Mouse (Mus musculus): ENCODE measurements around the gene Dram2. TPM values are rescaled to one million over a fixed set of nuclear protein-coding genes. Genes with fewer than 3 reads are reported as not detected.

Dram2 gene
- polyA plus RNA-seq, 1 experiment from 2014 or later, result 59.7 TPM

GRCm38 (mm10) chr3:106544721-106545316 is 2.8 kb upstream of the Dram2 start:
- H3K36me3 ChIP-seq (ENCODE audit: control insufficient read depth, insufficient read depth, low read length), result no peaks in the 10 kb centered on the region
- H3K9me3 ChIP-seq (replicated peaks; ENCODE audit: control insufficient read depth, low read length), result no peaks in the 10 kb centered on the region
- H3K4me3 ChIP-seq (ENCODE audit: low read depth, low read length), result no peak overlapping the region
- WGBS (ENCODE audit: insufficient replicate concordance), result 78% methylated on average over 8 of the region's 8 CpGs
- H3K9ac ChIP-seq (ENCODE audit: low read depth, low read length), result no peak overlapping the region
- no peak for ATAC-seq (replicated peaks; ENCODE audit: insufficient number of reproducible peaks, low FRiP score, low TSS enrichment)
- H3K4me2 ChIP-seq, result no peak overlapping the region; the same call in 1 of the 2 replicates
- no peaks in the 10 kb centered on the region for H3K27me3 ChIP-seq (ENCODE audit: control insufficient read depth, insufficient read depth, low read length)
- no peak overlapping the region for H3K27ac ChIP-seq (ENCODE audit: low read depth, low read length)
- peaks cover 9% of the 10 kb centered on the region; the same call in 1 of the 2 replicates for H3K4me1 ChIP-seq (ENCODE audit: control insufficient read depth, insufficient read depth, low read length)

GRCm38 (mm10) chr3:106547924-106548539 is 434 bp downstream of the Dram2 start:
- Histone ChIP-seq H3K4me3 (ENCODE audit: low read depth, low read length) (peak overlapping the region; percentile 77), H3K4me2 (peak overlapping the region; percentile 60), H3K4me1 (ENCODE audit: control insufficient read depth, insufficient read depth, low read length) (peaks cover 9% of the 10 kb centered on the region; the same call in 1 of the 2 replicates), H3K9me3 (replicated peaks; ENCODE audit: control insufficient read depth, low read length) (no peaks in the 10 kb centered on the region), H3K27me3 (ENCODE audit: control insufficient read depth, insufficient read depth, low read length) (no peaks in the 10 kb centered on the region), H3K36me3 (ENCODE audit: control insufficient read depth, insufficient read depth, low read length) (no peaks in the 10 kb centered on the region; the same call in 1 of the 2 replicates), H3K9ac (ENCODE audit: low read depth, low read length) (peak overlapping the region; percentile 94), H3K27ac (ENCODE audit: low read depth, low read length) (peak overlapping the region; percentile 98)
- under 1% methylated on average over 27 of the region's 27 CpGs for WGBS (ENCODE audit: insufficient replicate concordance)
- ATAC-seq (replicated peaks; ENCODE audit: insufficient number of reproducible peaks, low FRiP score, low TSS enrichment), result peak; percentile 35

DNA sequence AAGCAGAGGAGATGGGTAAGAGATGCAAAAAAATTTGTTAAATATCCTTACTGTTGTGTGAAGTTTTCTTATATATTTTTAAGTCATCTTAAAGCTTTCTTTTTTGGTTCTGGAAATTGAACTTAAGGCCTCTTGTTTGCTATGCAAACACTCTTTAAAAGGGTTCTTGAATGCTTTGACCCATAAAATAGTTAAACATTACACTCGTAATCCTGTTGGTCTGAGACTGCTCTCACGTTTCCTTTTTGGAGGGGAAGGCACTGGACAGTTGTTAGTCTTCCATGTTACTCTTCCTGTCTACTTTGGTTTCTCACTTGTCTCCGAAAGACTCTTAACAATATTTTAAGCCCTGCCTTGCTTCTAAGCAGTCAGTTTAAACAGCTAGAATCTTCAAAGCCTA is 1.4 kb downstream of the Dram2 start:
- Histone ChIP-seq H3K4me3 (ENCODE audit: low read depth, low read length) (no peak overlapping the region), H3K9ac (ENCODE audit: low read depth, low read length) (no peak overlapping the region)

DNA sequence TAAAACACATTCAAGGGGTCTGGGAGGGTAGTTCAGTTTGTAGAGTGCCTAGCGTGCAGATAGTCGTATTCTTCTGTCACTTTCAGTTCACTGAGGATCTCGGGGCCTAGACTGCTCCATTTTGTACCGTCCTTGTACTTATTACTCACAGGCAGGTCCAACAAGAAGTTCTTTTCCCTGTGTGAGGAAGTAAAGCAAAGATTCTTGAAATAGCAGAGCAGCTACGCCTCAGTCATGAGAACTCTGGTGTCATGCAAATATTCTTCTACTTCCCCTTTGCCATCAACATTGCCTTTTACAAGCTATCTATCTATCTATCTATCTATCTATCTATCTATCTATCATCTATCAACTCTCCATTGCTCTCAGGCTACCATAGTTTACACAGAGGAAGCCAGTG is 5.8 kb downstream of the Dram2 start:
- Histone ChIP-seq H3K4me2 (no peak overlapping the region), H3K4me1 (ENCODE audit: control insufficient read depth, insufficient read depth, low read length) (no peaks in the 10 kb centered on the region), H3K9me3 (replicated peaks; ENCODE audit: control insufficient read depth, low read length) (no peaks in the 10 kb centered on the region), H3K27me3 (ENCODE audit: control insufficient read depth, insufficient read depth, low read length) (no peaks in the 10 kb centered on the region), H3K4me3 (ENCODE audit: low read depth, low read length) (no peak overlapping the region), H3K36me3 (ENCODE audit: control insufficient read depth, insufficient read depth, low read length) (no peaks in the 10 kb centered on the region; the same call in none of the 2 replicates), H3K27ac (ENCODE audit: low read depth, low read length) (no peak overlapping the region), H3K9ac (ENCODE audit: low read depth, low read length) (no peak overlapping the region)
- ATAC-seq (replicated peaks; ENCODE audit: insufficient number of reproducible peaks, low FRiP score, low TSS enrichment), result no peak
- WGBS (ENCODE audit: insufficient replicate concordance), result 92% methylated on average over 5 of the region's 5 CpGs

More for the DNA sequence above, 1.4 kb downstream of the Dram2 start:
- H3K36me3 ChIP-seq (ENCODE audit: control insufficient read depth, insufficient read depth, low read length), result no peaks in the 10 kb centered on the region; the same call in 1 of the 2 replicates
- WGBS (ENCODE audit: insufficient replicate concordance), result 45% methylated on average over 3 of the region's 3 CpGs
- peaks cover 9% of the 10 kb centered on the region; the same call in 1 of the 2 replicates for H3K4me1 ChIP-seq (ENCODE audit: control insufficient read depth, insufficient read depth, low read length)
- H3K9me3 ChIP-seq (replicated peaks; ENCODE audit: control insufficient read depth, low read length), result no peaks in the 10 kb centered on the region
- H3K27me3 ChIP-seq (ENCODE audit: control insufficient read depth, insufficient read depth, low read length), result no peaks in the 10 kb centered on the region
- peak overlapping the region; percentile 60 for H3K4me2 ChIP-seq
- no peak for ATAC-seq (replicated peaks; ENCODE audit: insufficient number of reproducible peaks, low FRiP score, low TSS enrichment)
- H3K27ac ChIP-seq (ENCODE audit: low read depth, low read length), result no peak overlapping the region

DNA sequence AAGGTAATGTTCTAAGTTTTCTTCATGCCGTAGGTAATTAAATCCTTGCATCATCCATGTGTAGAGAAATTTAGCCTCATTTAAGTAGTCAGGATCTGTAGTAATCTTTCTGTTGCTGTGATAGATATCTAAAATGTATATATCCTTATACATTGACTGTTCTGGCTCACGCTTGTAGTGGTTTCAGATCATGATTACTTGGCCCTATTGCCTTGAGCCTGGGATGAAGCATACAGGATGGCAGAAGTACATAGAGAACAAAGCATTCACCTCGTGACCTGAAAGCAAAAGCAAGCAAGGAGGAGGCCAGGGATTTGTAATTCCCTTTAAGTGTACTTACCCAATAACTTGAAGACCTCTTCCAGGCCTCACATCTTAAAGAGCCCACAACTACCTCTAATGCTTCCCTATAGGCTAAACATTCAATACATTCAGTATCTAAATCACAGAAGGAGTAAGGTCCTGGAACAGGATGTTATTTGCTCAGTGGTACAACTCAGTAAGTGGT is 8.2 kb downstream of the Dram2 start:
- ATAC-seq (replicated peaks; ENCODE audit: insufficient number of reproducible peaks, low FRiP score, low TSS enrichment), result no peak
- WGBS (ENCODE audit: insufficient replicate concordance), result 85% methylated on average over 3 of the region's 3 CpGs

GRCm38 (mm10) chr3:106558271-106558670 is 10.7 kb downstream of the Dram2 start:
- H3K36me3 ChIP-seq (ENCODE audit: control insufficient read depth, insufficient read depth, low read length), result peaks cover 2% of the 10 kb centered on the region; the same call in 1 of the 2 replicates
- H3K9me3 ChIP-seq (replicated peaks; ENCODE audit: control insufficient read depth, low read length), result no peaks in the 10 kb centered on the region
- no peaks in the 10 kb centered on the region for H3K4me1 ChIP-seq (ENCODE audit: control insufficient read depth, insufficient read depth, low read length)
- H3K4me3 ChIP-seq (ENCODE audit: low read depth, low read length), result no peak overlapping the region
- no peak overlapping the region for H3K27ac ChIP-seq (ENCODE audit: low read depth, low read length)
- ATAC-seq (replicated peaks; ENCODE audit: insufficient number of reproducible peaks, low FRiP score, low TSS enrichment), result no peak
- H3K4me2 ChIP-seq, result no peak overlapping the region
- no peak overlapping the region for H3K9ac ChIP-seq (ENCODE audit: low read depth, low read length)
- no peaks in the 10 kb centered on the region for H3K27me3 ChIP-seq (ENCODE audit: control insufficient read depth, insufficient read depth, low read length)

More for the DNA sequence above, 8.2 kb downstream of the Dram2 start:
- H3K4me2 ChIP-seq, result no peak overlapping the region
- H3K27ac ChIP-seq (ENCODE audit: low read depth, low read length), result no peak overlapping the region
- no peaks in the 10 kb centered on the region for H3K4me1 ChIP-seq (ENCODE audit: control insufficient read depth, insufficient read depth, low read length)
- no peak overlapping the region for H3K4me3 ChIP-seq (ENCODE audit: low read depth, low read length)
- peaks cover 2% of the 10 kb centered on the region for H3K36me3 ChIP-seq (ENCODE audit: control insufficient read depth, insufficient read depth, low read length)
- H3K27me3 ChIP-seq (ENCODE audit: control insufficient read depth, insufficient read depth, low read length), result no peaks in the 10 kb centered on the region
- H3K9me3 ChIP-seq (replicated peaks; ENCODE audit: control insufficient read depth, low read length), result no peaks in the 10 kb centered on the region
- no peak overlapping the region for H3K9ac ChIP-seq (ENCODE audit: low read depth, low read length)

- Histone ChIP-seq H3K36me3 (ENCODE audit: control insufficient read depth, insufficient read depth, low read length) (0 out of 2 replicates have a peak, but pooled peaks cover 3% of the 10 kb centered on the region), H3K4me1 (ENCODE audit: control insufficient read depth, insufficient read depth, low read length) (no peaks in the 10 kb centered on the region), H3K9me3 (replicated peaks; ENCODE audit: control insufficient read depth, low read length) (no peaks in the 10 kb centered on the region), H3K4me3 (ENCODE audit: low read depth, low read length) (no peak overlapping the region), H3K4me2 (no peak overlapping the region), H3K27ac (ENCODE audit: low read depth, low read length) (no peak overlapping the region), H3K27me3 (ENCODE audit: control insufficient read depth, insufficient read depth, low read length) (no peaks in the 10 kb centered on the region), H3K9ac (ENCODE audit: low read depth, low read length) (no peak overlapping the region)
- ATAC-seq (replicated peaks; ENCODE audit: insufficient number of reproducible peaks, low FRiP score, low TSS enrichment), result no peak
- WGBS (ENCODE audit: insufficient replicate concordance), result 84% methylated on average over 3 of the region's 3 CpGs
Measured at GRCm38 (mm10) chr3:106565876-106566275, 18.3 kb downstream of the Dram2 start.

DNA sequence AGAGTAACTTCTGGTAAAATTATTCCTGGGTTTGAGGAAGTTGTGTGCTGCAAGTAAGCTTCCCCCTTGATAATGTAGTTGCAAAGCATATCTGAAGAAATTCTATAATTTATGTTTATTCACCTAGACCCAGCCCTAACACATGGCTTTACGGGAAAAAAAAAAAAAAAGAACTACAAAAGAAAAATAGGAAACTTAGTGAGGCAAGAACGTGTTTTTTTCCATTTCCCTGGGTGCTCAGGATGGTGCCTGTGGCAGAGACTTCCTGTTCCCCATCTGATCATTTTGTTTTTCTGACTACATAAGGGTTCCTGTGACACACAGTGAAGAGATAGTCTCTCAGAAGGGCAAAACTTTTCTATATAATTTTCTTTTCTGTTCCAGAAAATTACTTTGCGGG is 25.6 kb downstream of the Dram2 start:
- no peak for ATAC-seq (replicated peaks; ENCODE audit: insufficient number of reproducible peaks, low FRiP score, low TSS enrichment)
- Histone ChIP-seq H3K4me3 (ENCODE audit: low read depth, low read length) (no peak overlapping the region), H3K9ac (ENCODE audit: low read depth, low read length) (no peak overlapping the region), H3K27me3 (ENCODE audit: control insufficient read depth, insufficient read depth, low read length) (no peaks in the 10 kb centered on the region), H3K9me3 (replicated peaks; ENCODE audit: control insufficient read depth, low read length) (no peaks in the 10 kb centered on the region), H3K4me2 (no peak overlapping the region), H3K4me1 (ENCODE audit: control insufficient read depth, insufficient read depth, low read length) (no peaks in the 10 kb centered on the region), H3K27ac (ENCODE audit: low read depth, low read length) (no peak overlapping the region), H3K36me3 (ENCODE audit: control insufficient read depth, insufficient read depth, low read length) (no peaks in the 10 kb centered on the region)
- 69% methylated on average over 3 of the region's 3 CpGs for WGBS (ENCODE audit: insufficient replicate concordance)

All from heart, embryonic 11.5 days (tissue).